Mouse (Mus musculus): ENCODE results near the gene Lst1. TPM values are rescaled to one million over a fixed set of nuclear protein-coding genes. Genes with fewer than 3 reads are reported as not detected.
A peak's percentile ranks its signal among the peaks of the same experiment; 100 is the strongest.

Gene Lst1
- polyA plus RNA-seq, 1 experiment from 2014 or later, result 5.0 TPM

- no peak for ATAC-seq (replicated peaks; ENCODE audit: insufficient number of reproducible peaks, low FRiP score, low TSS enrichment)
- H3K27ac ChIP-seq (ENCODE audit: low read depth, low read length), result no peak overlapping the region
Measured at GRCm38 (mm10) chr17:35168541-35169207, 19.6 kb downstream of the Lst1 start.

GRCm38 (mm10) chr17:35167794-35168193, 20.4 kb downstream of the Lst1 start:
- 78% methylated on average over 7 of the region's 7 CpGs for WGBS (ENCODE audit: insufficient replicate concordance)
- Histone ChIP-seq H3K27me3 (ENCODE audit: control insufficient read depth, insufficient read depth, low read length) (no peaks in the 10 kb centered on the region), H3K27ac (ENCODE audit: low read depth, low read length) (no peak overlapping the region), H3K9me3 (replicated peaks; ENCODE audit: control insufficient read depth, low read length) (no peaks in the 10 kb centered on the region), H3K4me2 (no peak overlapping the region), H3K4me1 (ENCODE audit: control insufficient read depth, insufficient read depth, low read length) (peaks cover 6% of the 10 kb centered on the region), H3K9ac (ENCODE audit: low read depth, low read length) (no peak overlapping the region), H3K36me3 (ENCODE audit: control insufficient read depth, insufficient read depth, low read length) (no peaks in the 10 kb centered on the region), H3K4me3 (ENCODE audit: low read depth, low read length) (no peak overlapping the region)
- no peak for ATAC-seq (replicated peaks; ENCODE audit: insufficient number of reproducible peaks, low FRiP score, low TSS enrichment)

More at GRCm38 (mm10) chr17:35168541-35169207, 19.6 kb downstream of the Lst1 start:
- Histone ChIP-seq H3K9ac (ENCODE audit: low read depth, low read length) (no peak overlapping the region), H3K36me3 (ENCODE audit: control insufficient read depth, insufficient read depth, low read length) (no peaks in the 10 kb centered on the region), H3K4me3 (ENCODE audit: low read depth, low read length) (no peak overlapping the region), H3K4me1 (ENCODE audit: control insufficient read depth, insufficient read depth, low read length) (peaks cover 3% of the 10 kb centered on the region), H3K9me3 (replicated peaks; ENCODE audit: control insufficient read depth, low read length) (no peaks in the 10 kb centered on the region), H3K27me3 (ENCODE audit: control insufficient read depth, insufficient read depth, low read length) (0 out of 2 replicates have a peak, but pooled peaks cover 3% of the 10 kb centered on the region), H3K4me2 (no peak overlapping the region)
- WGBS (ENCODE audit: insufficient replicate concordance), result 17% methylated on average over 4 of the region's 4 CpGs

GRCm38 (mm10) chr17:35166352-35167035, 21.7 kb downstream of the Lst1 start:
- Histone ChIP-seq H3K4me3 (ENCODE audit: low read depth, low read length) (no peak overlapping the region), H3K4me1 (ENCODE audit: control insufficient read depth, insufficient read depth, low read length) (peaks cover 14% of the 10 kb centered on the region), H3K4me2 (peak overlapping the region; percentile 72; the same call in 1 of the 2 replicates), H3K27me3 (ENCODE audit: control insufficient read depth, insufficient read depth, low read length) (no peaks in the 10 kb centered on the region), H3K9me3 (replicated peaks; ENCODE audit: control insufficient read depth, low read length) (no peaks in the 10 kb centered on the region), H3K9ac (ENCODE audit: low read depth, low read length) (no peak overlapping the region; the same call in 1 of the 2 replicates), H3K27ac (ENCODE audit: low read depth, low read length) (no peak overlapping the region), H3K36me3 (ENCODE audit: control insufficient read depth, insufficient read depth, low read length) (peaks cover 5% of the 10 kb centered on the region)
- 70% methylated on average over 8 of the region's 8 CpGs for WGBS (ENCODE audit: insufficient replicate concordance)
- ATAC-seq (replicated peaks; ENCODE audit: insufficient number of reproducible peaks, low FRiP score, low TSS enrichment), result no peak

- Histone ChIP-seq H3K9ac (ENCODE audit: low read depth, low read length) (peak overlapping the region; percentile 64), H3K4me2 (peak overlapping the region; percentile 72), H3K4me1 (ENCODE audit: control insufficient read depth, insufficient read depth, low read length) (peaks cover 14% of the 10 kb centered on the region), H3K4me3 (ENCODE audit: low read depth, low read length) (peak overlapping the region; percentile 94), H3K27ac (ENCODE audit: low read depth, low read length) (peak overlapping the region; percentile 96), H3K9me3 (replicated peaks; ENCODE audit: control insufficient read depth, low read length) (no peaks in the 10 kb centered on the region), H3K36me3 (ENCODE audit: control insufficient read depth, insufficient read depth, low read length) (peaks cover 14% of the 10 kb centered on the region), H3K27me3 (ENCODE audit: control insufficient read depth, insufficient read depth, low read length) (no peaks in the 10 kb centered on the region)
- 24% methylated on average over 12 of the region's 12 CpGs for WGBS (ENCODE audit: insufficient replicate concordance)
- peak; percentile 83; the same call in 1 of the 2 replicates for ATAC-seq (replicated peaks; ENCODE audit: insufficient number of reproducible peaks, low FRiP score, low TSS enrichment)
Measured at GRCm38 (mm10) chr17:35165451-35166155, 22.6 kb downstream of the Lst1 start.

GRCm38 (mm10) chr17:35164568-35165450, 23.4 kb downstream of the Lst1 start, which contains the start of gene Prrc2a:
Gene Prrc2a (minus strand): TSS chr17:35164897.
- Histone ChIP-seq H3K36me3 (ENCODE audit: control insufficient read depth, insufficient read depth, low read length) (peaks cover 21% of the 10 kb centered on the region), H3K9me3 (replicated peaks; ENCODE audit: control insufficient read depth, low read length) (no peaks in the 10 kb centered on the region), H3K27me3 (ENCODE audit: control insufficient read depth, insufficient read depth, low read length) (no peaks in the 10 kb centered on the region), H3K4me1 (ENCODE audit: control insufficient read depth, insufficient read depth, low read length) (peaks cover 14% of the 10 kb centered on the region), H3K9ac (ENCODE audit: low read depth, low read length) (peak within 1 kb of the TSS; percentile 98), H3K4me3 (ENCODE audit: low read depth, low read length) (peak within 1 kb of the TSS; percentile 94), H3K4me2 (peak within 1 kb of the TSS; percentile 93), H3K27ac (ENCODE audit: low read depth, low read length) (peak within 1 kb of the TSS; percentile 96)
- under 1% methylated on average over 59 of the region's 89 CpGs for WGBS (ENCODE audit: insufficient replicate concordance)
- ATAC-seq (replicated peaks; ENCODE audit: insufficient number of reproducible peaks, low FRiP score, low TSS enrichment), result peak; percentile 94

GRCm38 (mm10) chr17:35164218-35164567, 24.0 kb downstream of the Lst1 start:
- WGBS (ENCODE audit: insufficient replicate concordance), result 1% methylated on average over 20 of the region's 28 CpGs
- H3K27me3 ChIP-seq (ENCODE audit: control insufficient read depth, insufficient read depth, low read length), result no peaks in the 10 kb centered on the region
- H3K4me1 ChIP-seq (ENCODE audit: control insufficient read depth, insufficient read depth, low read length), result peaks cover 14% of the 10 kb centered on the region
- H3K9ac ChIP-seq (ENCODE audit: low read depth, low read length), result peak overlapping the region; percentile 98
- H3K4me2 ChIP-seq, result peak overlapping the region; percentile 93
- peak overlapping the region; percentile 89 for H3K27ac ChIP-seq (ENCODE audit: low read depth, low read length)
- ATAC-seq (replicated peaks; ENCODE audit: insufficient number of reproducible peaks, low FRiP score, low TSS enrichment), result no peak
- H3K36me3 ChIP-seq (ENCODE audit: control insufficient read depth, insufficient read depth, low read length), result peaks cover 27% of the 10 kb centered on the region
- no peaks in the 10 kb centered on the region for H3K9me3 ChIP-seq (replicated peaks; ENCODE audit: control insufficient read depth, low read length)
- H3K4me3 ChIP-seq (ENCODE audit: low read depth, low read length), result peak overlapping the region; percentile 94

- Histone ChIP-seq H3K4me2 (peak overlapping the region; percentile 93), H3K9me3 (replicated peaks; ENCODE audit: control insufficient read depth, low read length) (no peaks in the 10 kb centered on the region), H3K27me3 (ENCODE audit: control insufficient read depth, insufficient read depth, low read length) (no peaks in the 10 kb centered on the region), H3K36me3 (ENCODE audit: control insufficient read depth, insufficient read depth, low read length) (peaks cover 34% of the 10 kb centered on the region), H3K4me1 (ENCODE audit: control insufficient read depth, insufficient read depth, low read length) (peaks cover 14% of the 10 kb centered on the region), H3K27ac (ENCODE audit: low read depth, low read length) (peak overlapping the region; percentile 89), H3K4me3 (ENCODE audit: low read depth, low read length) (peak overlapping the region; percentile 94), H3K9ac (ENCODE audit: low read depth, low read length) (peak overlapping the region; percentile 98)
- 13% methylated on average over 8 of the region's 8 CpGs for WGBS (ENCODE audit: insufficient replicate concordance)
- ATAC-seq (replicated peaks; ENCODE audit: insufficient number of reproducible peaks, low FRiP score, low TSS enrichment), result no peak
Measured at GRCm38 (mm10) chr17:35163326-35164081, 24.7 kb downstream of the Lst1 start.

All from heart, embryonic 11.5 days (tissue).